Mouse (Mus musculus) heart, embryonic 12.5 days (tissue): ENCODE measurements around the gene Gpr35. TPM values are rescaled to one million over a fixed set of nuclear protein-coding genes. Genes with fewer than 3 reads are reported as not detected.
A peak's percentile ranks its signal among the peaks of the same experiment; 100 is the strongest.

Source experiments
- ATAC-seq: fragments of 200-750 bp; cut with Nextera tagmentation; 2 replicates; pipeline ENCODE4 v1.8.0; 2017; ENCODE audit warnings: moderate TSS enrichment, moderate library complexity; ENCODE audit not compliant: insufficient number of reproducible peaks, low FRiP score
- H3K27ac ChIP-seq: fragments of 300-500 bp; sonication (generic); 2 replicates; pipeline ENCODE4 v1.5.1; 2016; ENCODE audit warnings: mild to moderate bottlenecking, moderate library complexity; ENCODE audit not compliant: poor library complexity, severe bottlenecking
- H3K27me3 ChIP-seq: fragments of 300-500 bp; sonication (generic); replicated peaks from 2 replicates; pipeline ENCODE4 v1.6.1; 2016; ENCODE audit warnings: mild to moderate bottlenecking, moderate library complexity
- H3K36me3 ChIP-seq: fragments of 300-500 bp; sonication (generic); 2 replicates; pipeline ENCODE4 v1.6.1; 2016; ENCODE audit warnings: mild to moderate bottlenecking, moderate library complexity
- H3K4me1 ChIP-seq: fragments of 300-500 bp; sonication (generic); replicated peaks from 2 replicates; pipeline ENCODE4 v1.6.1; 2016; ENCODE audit warnings: mild to moderate bottlenecking
- H3K4me2 ChIP-seq: fragments of 300-500 bp; sonication (generic); 2 replicates; pipeline ENCODE4 v1.6.1; 2016; ENCODE audit warnings: mild to moderate bottlenecking, moderate library complexity
- H3K4me3 ChIP-seq: fragments of 300-500 bp; sonication (generic); 2 replicates; pipeline ENCODE4 v1.5.1; 2016; ENCODE audit warnings: mild to moderate bottlenecking
- H3K9ac ChIP-seq: fragments of 300-500 bp; sonication (generic); 2 replicates; pipeline ENCODE4 v1.6.1; 2016; ENCODE audit warnings: mild to moderate bottlenecking, moderate library complexity
- H3K9me3 ChIP-seq: fragments of 300-500 bp; sonication (generic); replicated peaks from 2 replicates; pipeline ENCODE4 v1.6.1; 2016; ENCODE audit warnings: mild to moderate bottlenecking, moderate library complexity
- WGBS: fragments of 180-500 bp; shearing (Covaris S2); methylation state at CpG from one replicate; pipeline ENCODE4 v1.1.7; 2016; 5-methylcytosine and 5-hydroxymethylcytosine counted together
- polyA plus RNA-seq: library from polyadenylated mRNA; unstranded; fragments of >200 nt; fragmentation: Nextera tagmentation; extraction: Ambion mirVana; gene quantifications from 2 replicates; pipeline ENCODE4 v1.2.1, GENCODE M21; 2016

Gpr35 gene
- polyA plus RNA-seq, result 0.35 and 1.0 TPM in 2 replicates

DNA sequence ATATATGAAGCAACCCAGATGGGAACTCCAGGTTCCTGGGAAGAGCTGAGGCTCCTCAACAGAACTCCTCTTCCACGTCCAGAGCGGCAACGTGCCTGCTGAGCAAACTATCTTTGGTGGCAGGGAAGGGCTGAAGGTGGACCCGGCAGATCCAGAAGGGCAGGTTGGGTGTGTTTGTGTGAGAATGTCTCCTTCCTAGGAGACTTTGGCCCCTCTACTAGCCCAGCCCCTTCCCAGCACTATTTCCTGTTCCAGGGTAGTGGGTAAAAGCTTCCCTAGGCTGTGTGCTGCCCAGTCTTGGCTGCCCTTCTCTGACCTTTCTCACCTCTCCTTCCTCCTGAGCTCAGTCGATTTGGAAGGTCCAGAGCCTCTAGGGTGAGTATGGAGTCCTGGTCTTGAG is at the start of gene Gpr35:
Gene Gpr35 (plus strand): TSS at position 259 of the 400 bp plus-strand sequence.
- WGBS, result 71% methylated on average over 5 of the region's 5 CpGs
- peaks cover 34% of the 10 kb centered on the region for H3K36me3 ChIP-seq
- H3K4me3 ChIP-seq, result no peak within 1 kb of the TSS
- no peaks in the 10 kb centered on the region for H3K4me1 ChIP-seq
- no peak for ATAC-seq
- no peak within 1 kb of the TSS for H3K9ac ChIP-seq
- no peaks in the 10 kb centered on the region for H3K27me3 ChIP-seq
- no peaks in the 10 kb centered on the region for H3K9me3 ChIP-seq
- no peak within 1 kb of the TSS for H3K4me2 ChIP-seq
- no peak within 1 kb of the TSS for H3K27ac ChIP-seq

DNA sequence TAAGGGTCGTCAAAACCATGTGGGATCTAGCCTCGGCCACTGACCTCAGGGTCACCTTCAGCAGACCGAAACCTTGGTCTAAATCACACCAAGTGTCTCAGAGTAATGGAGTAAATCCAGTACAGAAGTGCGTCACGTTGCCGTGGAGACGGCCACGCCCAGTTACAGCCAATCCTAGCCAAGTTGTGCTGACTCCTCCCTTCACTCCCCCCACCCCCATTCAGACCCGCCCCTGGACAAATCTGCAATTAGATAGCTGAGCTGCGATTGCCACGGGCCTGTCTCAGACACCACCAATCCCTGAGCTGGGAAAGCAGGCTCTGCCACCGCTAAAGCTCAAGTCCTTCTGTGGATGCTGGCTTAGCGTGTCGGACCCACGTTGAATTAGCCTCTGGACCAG is 47.9 kb upstream of the Gpr35 start, which contains the start of gene Ankmy1:
Gene Ankmy1 (minus strand): TSS at position 121 of the 400 bp plus-strand sequence.
- WGBS, result 1% methylated on average over 15 of the region's 15 CpGs
- peaks cover 13% of the 10 kb centered on the region for H3K4me1 ChIP-seq
- H3K27ac ChIP-seq, result no peak within 1 kb of the TSS
- 0 out of 2 replicates have a peak within 1 kb of the TSS, but pooled peaks have one; percentile 33 for H3K9ac ChIP-seq
- no peak for ATAC-seq
- H3K4me2 ChIP-seq, result peak within 1 kb of the TSS; percentile 58
- peaks cover 36% of the 10 kb centered on the region for H3K27me3 ChIP-seq
- no peaks in the 10 kb centered on the region for H3K36me3 ChIP-seq
- no peaks in the 10 kb centered on the region for H3K9me3 ChIP-seq
- H3K4me3 ChIP-seq, result peak within 1 kb of the TSS; percentile 27

DNA sequence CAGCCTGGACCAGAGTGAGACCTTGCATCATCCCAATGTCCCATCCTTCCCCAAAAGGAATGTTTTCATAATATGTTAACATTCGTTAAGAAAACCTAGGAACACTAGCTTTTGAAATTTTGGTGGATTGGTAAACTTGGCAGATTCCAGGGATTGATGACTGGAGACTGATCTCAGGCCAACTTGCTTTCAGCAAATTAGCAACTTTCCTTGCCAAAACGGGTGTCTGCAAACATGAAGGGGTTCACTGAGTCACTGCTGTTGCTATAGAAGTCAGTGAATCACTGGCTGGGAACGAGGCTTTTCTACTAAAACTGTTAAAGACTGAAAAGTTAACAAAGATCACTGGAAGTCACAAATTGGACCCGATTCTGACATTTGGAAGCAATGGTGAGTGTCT is 47.0 kb upstream of the Gpr35 start:
- WGBS, result 59% methylated on average over 4 of the region's 4 CpGs
- H3K9me3 ChIP-seq, result no peaks in the 10 kb centered on the region
- no peaks in the 10 kb centered on the region for H3K36me3 ChIP-seq
- ATAC-seq, result no peak
- H3K4me3 ChIP-seq, result no peak overlapping the region
- no peak overlapping the region for H3K27ac ChIP-seq
- H3K9ac ChIP-seq, result no peak overlapping the region
- H3K27me3 ChIP-seq, result peaks cover 36% of the 10 kb centered on the region
- H3K4me2 ChIP-seq, result no peak overlapping the region
- peaks cover 17% of the 10 kb centered on the region for H3K4me1 ChIP-seq

DNA sequence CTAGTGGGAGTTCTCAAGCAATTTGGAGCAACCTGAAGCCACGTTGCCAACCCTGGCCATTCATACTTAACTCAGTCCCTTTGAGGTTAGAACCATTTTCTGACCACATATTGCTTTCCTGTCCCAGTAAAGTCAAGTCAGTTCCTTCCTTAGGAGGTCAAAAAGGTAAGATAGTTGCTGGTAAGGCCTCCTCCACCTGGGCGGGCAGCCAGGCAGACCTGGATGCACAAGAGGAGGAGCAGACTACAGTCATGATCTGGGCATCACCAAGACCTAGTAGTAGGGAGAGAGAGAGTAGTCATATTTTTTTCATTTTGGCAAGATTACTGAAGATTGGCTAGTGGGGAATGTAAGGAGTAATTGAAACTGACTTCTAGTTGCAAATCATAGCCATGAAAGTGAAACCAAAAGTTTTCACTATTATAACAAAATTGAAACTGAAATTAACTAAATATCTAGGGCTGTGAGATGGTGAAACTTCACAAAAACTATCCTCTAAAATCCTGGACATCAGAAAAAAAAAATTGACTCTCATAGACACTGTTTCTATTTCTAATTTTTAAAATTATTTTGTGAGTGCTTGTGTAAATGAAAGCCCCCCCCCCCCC is 44.9 kb upstream of the Gpr35 start:
- no peak for ATAC-seq
- Histone ChIP-seq H3K36me3 (no peaks in the 10 kb centered on the region), H3K4me1 (peaks cover 26% of the 10 kb centered on the region), H3K4me2 (no peak overlapping the region), H3K9me3 (no peaks in the 10 kb centered on the region), H3K27me3 (peaks cover 22% of the 10 kb centered on the region), H3K4me3 (no peak overlapping the region), H3K27ac (no peak overlapping the region), H3K9ac (no peak overlapping the region)
- 81% methylated on average over 2 of the region's 2 CpGs for WGBS

DNA sequence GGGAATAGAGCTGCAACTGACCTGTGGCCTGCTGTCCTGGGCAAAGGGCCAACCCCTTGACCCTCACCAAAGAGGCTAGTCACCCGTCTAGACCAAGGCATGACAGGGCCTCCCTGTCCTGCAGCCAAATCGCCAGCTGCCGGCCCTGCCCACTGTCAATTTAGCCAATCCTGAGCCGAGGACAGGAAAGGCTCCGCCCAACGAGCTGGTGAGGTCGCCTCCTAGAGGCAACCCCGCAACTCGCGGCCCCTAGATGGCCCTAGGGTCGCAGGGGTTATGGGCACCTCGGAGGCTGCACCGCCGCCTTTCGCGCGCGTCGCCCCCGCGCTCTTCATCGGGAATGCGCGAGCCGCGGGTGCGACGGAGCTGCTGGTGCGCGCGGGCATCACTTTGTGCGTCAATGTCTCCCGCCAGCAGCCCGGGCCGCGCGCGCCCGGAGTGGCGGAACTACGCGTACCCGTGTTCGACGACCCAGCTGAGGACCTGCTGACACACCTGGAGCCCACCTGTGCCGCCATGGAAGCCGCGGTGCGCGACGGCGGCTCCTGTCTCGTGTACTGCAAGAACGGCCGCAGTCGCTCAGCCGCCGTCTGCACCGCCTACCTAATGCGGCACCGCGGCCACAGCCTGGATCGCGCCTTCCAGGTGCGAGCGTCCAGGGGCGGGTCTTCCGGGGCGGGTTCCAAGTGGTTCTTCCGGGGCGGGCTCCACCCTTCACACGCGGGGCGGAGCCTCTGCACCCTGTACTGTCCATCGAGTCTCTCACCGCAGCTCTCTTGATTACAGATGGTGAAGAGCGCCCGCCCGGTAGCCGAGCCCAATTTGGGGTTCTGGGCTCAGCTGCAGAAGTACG is 43.7 kb upstream of the Gpr35 start, which contains the start of gene Dusp28:
Gene Dusp28 (plus strand): TSS at position 203 of the 853 bp plus-strand sequence.
- H3K27me3 ChIP-seq, result peaks cover 11% of the 10 kb centered on the region
- peak within 1 kb of the TSS; percentile 74 for H3K27ac ChIP-seq
- peak within 1 kb of the TSS; percentile 77 for H3K4me2 ChIP-seq
- peak within 1 kb of the TSS; percentile 71 for H3K9ac ChIP-seq
- under 1% methylated on average over 72 of the region's 81 CpGs for WGBS
- H3K9me3 ChIP-seq, result no peaks in the 10 kb centered on the region
- ATAC-seq, result peak; percentile 91
- H3K4me1 ChIP-seq, result peaks cover 32% of the 10 kb centered on the region
- peak within 1 kb of the TSS; percentile 74 for H3K4me3 ChIP-seq
- H3K36me3 ChIP-seq, result no peaks in the 10 kb centered on the region

DNA sequence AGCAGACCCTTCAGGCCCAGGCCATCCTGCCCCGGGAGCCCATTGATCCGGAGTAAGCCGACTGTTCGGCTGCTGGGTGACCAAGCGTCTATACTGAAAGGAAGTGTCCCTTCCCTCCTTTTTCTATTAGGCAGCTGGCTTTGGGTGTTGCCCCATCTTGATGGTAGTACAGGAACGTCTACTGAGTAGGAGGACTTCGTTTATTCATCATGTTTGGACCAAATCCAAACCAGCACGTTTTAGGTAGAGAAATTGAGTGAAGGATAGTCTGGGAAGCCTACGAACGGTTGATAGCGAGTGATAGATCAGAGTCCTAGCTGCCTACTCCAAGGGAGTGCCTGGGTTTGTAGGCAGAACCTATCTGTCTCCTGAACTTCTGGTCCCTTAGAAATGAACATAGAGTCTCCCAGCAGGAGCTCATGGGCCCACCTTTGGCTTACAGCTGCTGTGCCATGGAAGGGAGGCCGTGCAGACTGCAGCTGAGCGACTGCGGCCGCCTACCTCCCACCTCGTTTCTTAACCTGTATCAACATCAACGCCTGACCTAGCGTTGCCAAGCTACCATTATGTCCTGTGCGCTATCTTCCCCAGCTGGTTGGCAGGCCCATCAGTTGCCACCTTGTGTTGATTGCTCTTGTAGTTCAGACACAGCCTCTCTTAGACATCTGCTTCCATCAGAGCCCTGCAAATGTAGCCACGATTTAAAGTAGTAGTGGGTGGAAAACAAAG is 42.9 kb upstream of the Gpr35 start:
- Histone ChIP-seq H3K4me1 (peaks cover 35% of the 10 kb centered on the region), H3K27me3 (0 out of 2 replicates have a peak, but pooled peaks cover 4% of the 10 kb centered on the region), H3K9me3 (no peaks in the 10 kb centered on the region), H3K4me3 (peak overlapping the region; percentile 74), H3K9ac (0 out of 2 replicates have a peak overlapping the region, but pooled peaks have one; percentile 62), H3K36me3 (no peaks in the 10 kb centered on the region), H3K27ac (no peak overlapping the region), H3K4me2 (peak overlapping the region; percentile 77)
- ATAC-seq, result no peak
- WGBS, result 41% methylated on average over 20 of the region's 20 CpGs

DNA sequence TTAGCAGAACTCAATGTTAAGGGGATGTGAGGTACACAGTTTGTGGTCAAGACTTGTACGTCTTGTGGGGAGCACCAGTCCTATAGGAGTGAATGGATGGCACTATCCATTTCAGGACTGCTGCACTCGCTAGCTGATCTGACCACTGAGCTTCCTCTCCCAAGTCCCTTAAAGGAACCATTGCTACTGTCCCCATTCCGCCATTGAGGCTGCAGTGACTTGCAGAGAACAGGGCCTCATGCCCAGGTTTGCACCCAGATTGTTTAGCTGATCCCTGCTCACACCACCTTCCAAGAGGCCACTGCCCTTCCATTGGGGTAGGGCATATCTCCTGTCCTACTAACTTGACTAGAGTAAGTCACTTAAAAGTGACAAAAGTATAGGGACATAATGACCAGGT is 42.0 kb upstream of the Gpr35 start:
- H3K4me1 ChIP-seq, result peaks cover 32% of the 10 kb centered on the region
- 0 out of 2 replicates have a peak, but pooled peaks cover 4% of the 10 kb centered on the region for H3K27me3 ChIP-seq
- H3K36me3 ChIP-seq, result no peaks in the 10 kb centered on the region
- H3K9ac ChIP-seq, result no peak overlapping the region
- no peak overlapping the region for H3K4me3 ChIP-seq
- no peak overlapping the region for H3K4me2 ChIP-seq
- no peaks in the 10 kb centered on the region for H3K9me3 ChIP-seq
- no peak for ATAC-seq
- 87% methylated on average over 3 of the region's 3 CpGs for WGBS
- H3K27ac ChIP-seq, result no peak overlapping the region

DNA sequence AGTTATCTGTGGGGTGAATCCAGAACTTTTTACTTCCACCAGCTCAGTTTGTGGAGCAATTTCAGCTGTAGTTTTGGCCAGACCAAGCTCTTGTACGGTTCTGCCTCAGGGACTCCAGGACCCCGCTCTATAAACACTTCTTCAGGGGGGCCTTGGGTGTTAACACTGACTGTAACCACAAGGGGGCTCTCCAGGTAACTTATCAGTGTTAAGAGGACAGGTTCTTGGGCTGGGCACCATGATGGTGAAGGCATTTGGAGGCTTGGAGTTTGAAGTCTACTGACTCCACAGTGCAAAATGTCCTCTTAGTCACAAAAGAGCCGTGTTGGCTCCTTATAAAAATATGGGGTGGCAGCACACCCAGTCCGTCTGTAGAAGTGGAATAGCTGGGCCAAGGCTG is 41.6 kb upstream of the Gpr35 start:
- ATAC-seq, result no peak
- H3K27me3 ChIP-seq, result 0 out of 2 replicates have a peak, but pooled peaks cover 4% of the 10 kb centered on the region
- H3K4me3 ChIP-seq, result no peak overlapping the region
- WGBS, result 67% methylated on average over 4 of the region's 4 CpGs
- H3K27ac ChIP-seq, result no peak overlapping the region
- H3K4me1 ChIP-seq, result peaks cover 32% of the 10 kb centered on the region
- no peak overlapping the region for H3K9ac ChIP-seq
- peaks cover 4% of the 10 kb centered on the region; the same call in 1 of the 2 replicates for H3K36me3 ChIP-seq
- H3K9me3 ChIP-seq, result no peaks in the 10 kb centered on the region
- H3K4me2 ChIP-seq, result no peak overlapping the region

DNA sequence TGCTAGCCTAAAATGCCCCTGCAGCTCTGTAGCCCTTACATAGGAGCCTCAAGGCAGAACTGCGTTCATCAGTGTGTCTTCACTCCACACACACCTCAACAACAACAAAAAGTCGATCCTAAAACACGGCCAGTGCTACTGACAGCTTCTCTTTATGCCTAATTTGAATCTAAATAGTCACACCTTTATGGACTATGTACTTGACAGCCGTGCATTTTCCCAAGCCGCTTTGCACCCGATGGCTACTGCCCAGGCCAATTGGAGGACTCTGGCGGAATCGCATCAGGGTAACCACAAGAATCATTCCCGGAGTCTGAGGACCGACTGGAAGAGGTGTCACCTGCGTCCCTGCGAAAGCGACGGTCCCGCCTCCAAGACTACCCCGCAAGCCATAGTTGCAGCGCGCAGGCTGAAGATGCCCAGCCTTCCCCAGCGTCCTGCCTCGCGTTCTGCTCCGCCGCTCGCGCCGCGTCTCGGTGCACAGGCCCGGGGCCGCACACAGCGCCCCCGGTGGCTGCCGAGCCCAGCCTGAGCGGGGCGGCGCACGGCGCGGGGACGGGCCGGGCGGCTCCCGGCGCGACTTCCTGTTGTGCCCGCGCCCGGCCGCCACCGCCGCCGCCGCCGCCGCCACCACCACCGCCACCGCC is 40.3 kb upstream of the Gpr35 start, which contains the start of gene Rnpepl1:
Gene Rnpepl1 (plus strand): TSS at position 545 of the 647 bp plus-strand sequence.
- ATAC-seq, result peak; percentile 71
- WGBS, result under 1% methylated on average over 51 of the region's 57 CpGs

DNA sequence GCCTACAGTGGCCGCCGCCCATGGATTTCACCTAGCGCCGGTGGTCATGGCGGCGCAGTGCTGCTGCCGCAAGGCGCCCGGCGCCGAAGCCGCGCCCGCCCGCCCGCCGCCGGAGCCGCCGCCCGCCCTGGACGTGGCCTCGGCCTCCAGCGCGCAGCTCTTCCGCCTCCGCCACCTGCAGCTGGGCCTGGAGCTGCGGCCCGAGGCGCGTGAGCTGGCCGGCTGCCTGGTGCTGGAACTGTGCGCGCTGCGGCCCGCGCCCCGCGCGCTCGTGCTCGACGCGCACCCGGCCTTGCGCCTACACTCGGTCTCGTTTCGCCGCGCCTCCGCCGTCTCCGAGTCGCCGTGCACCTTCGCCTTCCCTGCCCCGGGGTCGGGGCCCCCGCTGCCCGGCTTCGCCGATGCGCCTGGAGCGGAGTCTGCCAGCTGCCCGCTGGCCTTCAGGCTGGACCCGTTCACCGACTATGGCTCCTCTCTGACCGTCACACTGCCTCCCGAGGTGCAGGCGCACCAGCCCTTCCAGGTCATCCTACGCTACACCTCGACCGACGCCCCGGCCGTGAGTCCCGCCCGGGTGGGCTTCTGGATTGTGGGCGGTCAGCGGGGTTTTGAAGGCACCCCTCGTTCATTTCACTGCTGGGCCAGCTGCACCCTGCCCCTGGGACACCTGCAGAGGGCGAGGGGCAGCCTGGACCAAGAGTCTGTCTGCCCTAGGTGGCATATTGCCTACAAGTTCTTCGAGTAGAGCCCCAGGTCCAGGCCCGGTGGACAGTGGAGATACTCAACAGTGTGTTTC is 39.5 kb upstream of the Gpr35 start:
- peak overlapping the region; percentile 95 for H3K9ac ChIP-seq
- ATAC-seq, result peak; percentile 43; the same call in 1 of the 2 replicates
- H3K4me3 ChIP-seq, result peak overlapping the region; percentile 83
- H3K4me2 ChIP-seq, result peak overlapping the region; percentile 92
- H3K27ac ChIP-seq, result peak overlapping the region; percentile 83
- H3K27me3 ChIP-seq, result no peaks in the 10 kb centered on the region
- WGBS, result 4% methylated on average over 74 of the region's 85 CpGs
- H3K4me1 ChIP-seq, result peaks cover 32% of the 10 kb centered on the region
- H3K9me3 ChIP-seq, result no peaks in the 10 kb centered on the region
- H3K36me3 ChIP-seq, result peaks cover 24% of the 10 kb centered on the region

More for the DNA sequence above, 40.3 kb upstream of the Gpr35 start, which contains the start of gene Rnpepl1:
- peaks cover 17% of the 10 kb centered on the region for H3K36me3 ChIP-seq
- peak within 1 kb of the TSS; percentile 83 for H3K4me3 ChIP-seq
- H3K9me3 ChIP-seq, result no peaks in the 10 kb centered on the region
- no peaks in the 10 kb centered on the region for H3K27me3 ChIP-seq
- peak within 1 kb of the TSS; percentile 83 for H3K27ac ChIP-seq
- H3K4me1 ChIP-seq, result peaks cover 32% of the 10 kb centered on the region
- peak within 1 kb of the TSS; percentile 95 for H3K9ac ChIP-seq
- peak within 1 kb of the TSS; percentile 92 for H3K4me2 ChIP-seq
